In the genomic region with DNA sequence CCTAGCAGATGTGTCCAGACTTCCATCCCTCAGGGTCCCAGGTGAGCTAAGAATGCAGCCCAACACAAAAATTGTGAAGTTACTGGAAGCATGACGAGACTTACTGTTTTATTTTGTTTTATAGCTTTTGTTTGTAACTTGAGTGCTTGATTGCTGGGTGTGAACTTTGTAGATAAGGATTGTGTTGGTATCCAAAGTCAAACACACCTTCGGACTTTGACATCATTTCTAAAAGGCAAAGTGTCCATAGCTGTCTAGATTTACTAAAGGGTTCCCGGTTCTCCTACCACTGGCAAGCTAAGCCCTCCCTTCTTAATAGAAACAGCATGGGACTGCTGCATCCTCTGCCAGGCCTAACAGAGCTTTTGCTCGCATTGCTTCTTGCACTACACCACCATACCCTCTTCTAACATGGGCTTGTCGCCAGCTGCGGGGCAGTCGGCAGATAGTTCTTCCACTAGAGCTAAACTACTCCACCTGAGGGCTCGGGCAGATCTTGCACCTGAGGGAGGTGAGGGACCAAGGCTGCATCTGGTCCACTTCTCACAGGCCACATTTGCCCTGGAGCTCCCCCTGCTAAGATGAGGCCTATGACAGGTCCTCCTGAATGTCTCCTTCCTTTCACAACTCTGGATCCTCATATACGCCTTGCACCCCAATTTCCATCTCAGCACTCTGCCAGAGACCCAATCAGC, we compare ENCODE assay signal across 24 mouse cellular contexts. TPM values are rescaled to one million over a fixed set of nuclear protein-coding genes. Genes with fewer than 3 reads are reported as not detected.
DNase-seq lines count a peak whose midpoint lies in the region; ATAC-seq and TF ChIP-seq lines count a peak whose summit lies in the region.
"Had no signal": no experiment of that assay in that cellular context is flagged by ENCODE, and none has a peak within 500 bp of the region (broad histone marks: within the 10 kb centered on the region; RNA-seq: fewer than 3 reads in every experiment).

No protein-coding gene starts in this region.

- H3K4me1 ChIP-seq in liver, embryonic 15.5 days (replicated peaks): peaks cover 7% of the 10 kb centered on the region; the same call in 1 of the 2 replicates
- H3K4me1 ChIP-seq in liver, embryonic 12.5 days: no peaks in the 10 kb centered on the region
- no peaks in the 10 kb centered on the region; the same call in 1 of the 2 replicates for H3K4me1 ChIP-seq in intestine, embryonic 15.5 days (replicated peaks)
- no peaks in the 10 kb centered on the region for H3K4me1 ChIP-seq in stomach, postnatal 0 days (replicated peaks; ENCODE audit: control insufficient read depth, insufficient read depth)
- no peaks in the 10 kb centered on the region for H3K4me1 ChIP-seq in hindbrain, embryonic 10.5 days (replicated peaks)
- H3K4me1 ChIP-seq: embryonic facial prominence, embryonic 12.5 days; embryonic facial prominence, embryonic 15.5 days had no signal

- peak; percentile 28; the same call in 1 of the 2 replicates for ATAC-seq in liver, embryonic 15.5 days (ENCODE audit: insufficient read depth)
- ATAC-seq in liver, embryonic 12.5 days: no peak
- ATAC-seq in intestine, embryonic 15.5 days: peak; percentile 89
- ATAC-seq in stomach, postnatal 0 days (ENCODE audit: low FRiP score, low TSS enrichment): peak; percentile 71; the same call in 1 of the 2 replicates
- ATAC-seq: CD4-positive, CD25-positive, alpha-beta regulatory T cell, adult 4 months; forebrain, embryonic 14.5 days; forebrain, postnatal 0 days; hindbrain, postnatal 0 days had no signal

- TF ChIP-seq EP300 in stomach, postnatal 0 days (optimal IDR thresholded peaks at IDR 0.05): no peak

- H3K9me3 ChIP-seq in liver, embryonic 15.5 days (replicated peaks): no peaks in the 10 kb centered on the region
- no peaks in the 10 kb centered on the region for H3K9me3 ChIP-seq in liver, embryonic 12.5 days (replicated peaks)
- H3K9me3 ChIP-seq in intestine, embryonic 15.5 days: no peaks in the 10 kb centered on the region
- no peaks in the 10 kb centered on the region for H3K9me3 ChIP-seq in stomach, postnatal 0 days (ENCODE audit: control insufficient read depth, low read length)
- no peaks in the 10 kb centered on the region for H3K9me3 ChIP-seq in hindbrain, embryonic 10.5 days
- H3K9me3 ChIP-seq: embryonic facial prominence, embryonic 12.5 days; embryonic facial prominence, embryonic 15.5 days had no signal

- 68% methylated on average over 9 of the region's 9 CpGs for WGBS in liver, embryonic 15.5 days (ENCODE audit: insufficient replicate concordance)
- 67% methylated on average over 9 of the region's 9 CpGs for whole genome bisulfite sequencing in liver, embryonic 12.5 days (ENCODE audit: insufficient replicate concordance)
- 80% methylated on average over 9 of the region's 9 CpGs for WGBS in intestine, embryonic 15.5 days
- WGBS in large intestine, adult 2 months: 39% methylated on average over 9 of the region's 9 CpGs
- WGBS in stomach, postnatal 0 days: 79% methylated on average over 9 of the region's 9 CpGs
- 91% methylated on average over 9 of the region's 9 CpGs for WGBS in hindbrain, embryonic 10.5 days

- peak; percentile 87 for DNase-seq in large intestine, adult 2 months (ENCODE audit: low read depth, low spot score)
- peak; percentile 32 for DNase-seq in stomach, postnatal 0 days (ENCODE audit: low spot score)
- no peak for DNase-seq in cerebellum, postnatal 4 days (ENCODE audit: low spot score in 2 of 2)
- DNase-seq in hindbrain, embryonic 10.5 days (ENCODE audit: low spot score): no peak
- no peak for DNase-seq in adrenal gland, adult (ENCODE audit: inconsistent age in 2 of 2, low spot score in 1 of 2)
- DNase-seq: adrenal gland, postnatal 10 days; adrenal gland, postnatal 36 days; cerebellum, adult 18-20 months; cerebellum, adult 9-10 months; cerebellum, postnatal 14 days; forebrain, postnatal 0 days; gastrocnemius, adult 2 months; gastrocnemius, postnatal 14 days; heart, adult 11 months had no signal

- H3K4me2 ChIP-seq in liver, embryonic 15.5 days: no peak overlapping the region
- H3K4me2 ChIP-seq in liver, embryonic 12.5 days: no peak overlapping the region
- peak overlapping the region; percentile 27; the same call in 1 of the 2 replicates for H3K4me2 ChIP-seq in intestine, embryonic 15.5 days (replicated peaks)
- H3K4me2 ChIP-seq in stomach, postnatal 0 days (replicated peaks; ENCODE audit: low read depth): no peak overlapping the region
- H3K4me2 ChIP-seq: embryonic facial prominence, embryonic 12.5 days; embryonic facial prominence, embryonic 15.5 days; heart, embryonic 11.5 days; hindbrain, embryonic 14.5 days had no signal

- no peak for TF ChIP-seq CTCF in stomach, postnatal 0 days (IDR thresholded peaks at IDR 0.05; ENCODE audit: low read depth)

- no peaks in the 10 kb centered on the region for H3K36me3 ChIP-seq in liver, embryonic 15.5 days (replicated peaks)
- H3K36me3 ChIP-seq in liver, embryonic 12.5 days: no peaks in the 10 kb centered on the region
- 0 out of 2 replicates have a peak, but pooled peaks cover 5% of the 10 kb centered on the region for H3K36me3 ChIP-seq in intestine, embryonic 15.5 days
- H3K36me3 ChIP-seq in stomach, postnatal 0 days (ENCODE audit: control insufficient read depth, insufficient read depth, low read length): no peaks in the 10 kb centered on the region
- H3K36me3 ChIP-seq in hindbrain, embryonic 10.5 days: peaks cover 89% of the 10 kb centered on the region

- no peak overlapping the region for H3K4me3 ChIP-seq in liver, embryonic 15.5 days (replicated peaks)
- no peak overlapping the region for H3K4me3 ChIP-seq in liver, embryonic 12.5 days
- H3K4me3 ChIP-seq in intestine, embryonic 15.5 days (replicated peaks): no peak overlapping the region
- H3K4me3 ChIP-seq in stomach, postnatal 0 days (ENCODE audit: low read depth, low read length): no peak overlapping the region
- H3K4me3 ChIP-seq in hindbrain, embryonic 10.5 days: no peak overlapping the region
- H3K4me3 ChIP-seq: embryonic facial prominence, embryonic 12.5 days; embryonic facial prominence, embryonic 15.5 days; gastrocnemius, adult 2 months had no signal

- no peaks in the 10 kb centered on the region for H3K27me3 ChIP-seq in liver, embryonic 15.5 days
- no peaks in the 10 kb centered on the region for H3K27me3 ChIP-seq in liver, embryonic 12.5 days (replicated peaks)
- no peaks in the 10 kb centered on the region for H3K27me3 ChIP-seq in intestine, embryonic 15.5 days (replicated peaks)
- no peaks in the 10 kb centered on the region for H3K27me3 ChIP-seq in stomach, postnatal 0 days (ENCODE audit: control insufficient read depth, insufficient read depth, low read length)
- H3K27me3 ChIP-seq in hindbrain, embryonic 10.5 days (ENCODE audit: insufficient read depth, poor library complexity, severe bottlenecking): no peaks in the 10 kb centered on the region
- H3K27me3 ChIP-seq: embryonic facial prominence, embryonic 12.5 days; embryonic facial prominence, embryonic 15.5 days had no signal

- H3K27ac ChIP-seq in liver, embryonic 15.5 days (replicated peaks): no peak overlapping the region
- no peak overlapping the region for H3K27ac ChIP-seq in liver, embryonic 12.5 days
- H3K27ac ChIP-seq in intestine, embryonic 15.5 days: peak overlapping the region; percentile 42; the same call in 1 of the 2 replicates
- no peak overlapping the region for H3K27ac ChIP-seq in stomach, postnatal 0 days (replicated peaks)
- no peak overlapping the region for H3K27ac ChIP-seq in hindbrain, embryonic 10.5 days
- H3K27ac ChIP-seq: embryonic facial prominence, embryonic 12.5 days; embryonic facial prominence, embryonic 15.5 days; gastrocnemius, adult 2 months; hindbrain, embryonic 14.5 days; hindbrain, postnatal 0 days had no signal

- no peak overlapping the region for H3K9ac ChIP-seq in liver, embryonic 15.5 days
- no peak overlapping the region for H3K9ac ChIP-seq in liver, embryonic 12.5 days
- H3K9ac ChIP-seq in intestine, embryonic 15.5 days: no peak overlapping the region
- H3K9ac ChIP-seq in stomach, postnatal 0 days (ENCODE audit: low read length): no peak overlapping the region
- H3K9ac ChIP-seq: embryonic facial prominence, embryonic 12.5 days; embryonic facial prominence, embryonic 15.5 days; forebrain, postnatal 0 days; hindbrain, embryonic 14.5 days had no signal

RNA-seq across cellular contexts. Expression of a gene that starts 16.9 kb away (rescaled TPM):
- 0.44 and 0.91 TPM in 2 replicates for polyA plus RNA-seq in liver, embryonic 15.5 days (2015; fragmentation: Nextera tagmentation; extraction: Ambion mirVana)
- polyA plus RNA-seq in liver, embryonic 12.5 days (2016; fragmentation: Nextera tagmentation; extraction: Ambion mirVana): not detected in 2 replicates
- polyA plus RNA-seq in intestine, embryonic 15.5 days (2015; fragmentation: Nextera tagmentation; extraction: Ambion mirVana): 82.5 and 96.9 TPM in 2 replicates
- 49.3 and 75.7 TPM in 2 replicates for polyA plus RNA-seq in large intestine, adult 2 months (2012; rRNA removed)
- 312 and 346 TPM in 2 replicates for polyA plus RNA-seq in stomach, postnatal 0 days (2015; fragmentation: Nextera tagmentation; extraction: Ambion mirVana)
- polyA plus RNA-seq in hindbrain, embryonic 10.5 days (2016; fragmentation: Nextera tagmentation; extraction: Ambion mirVana): 4.3 and 4.7 TPM in 2 replicates
- polyA plus RNA-seq: CD4-positive, CD25-positive, alpha-beta regulatory T cell, adult 4 months; heart, embryonic 11.5 days had no signal

Comparison
In these comparisons a context has a peak if more than half of its experiments do, and no peak if none do; other contexts are left out.
1. DNase-seq: peak in large intestine, adult 2 months (single experiment) and stomach, postnatal 0 days (single experiment); none in cerebellum, postnatal 4 days (0 of 2), hindbrain, embryonic 10.5 days (single experiment) and adrenal gland, adult (0 of 2).